Mouse (Mus musculus): ENCODE data around the gene Fam171a2. TPM values are rescaled to one million over a fixed set of nuclear protein-coding genes. Genes with fewer than 3 reads are reported as not detected.
A peak's percentile ranks its signal among the peaks of the same experiment; 100 is the strongest.

Fam171a2 gene
- total RNA-seq, 2 experiments from 2014 or later = 4.3 to 5.2 TPM

DNA sequence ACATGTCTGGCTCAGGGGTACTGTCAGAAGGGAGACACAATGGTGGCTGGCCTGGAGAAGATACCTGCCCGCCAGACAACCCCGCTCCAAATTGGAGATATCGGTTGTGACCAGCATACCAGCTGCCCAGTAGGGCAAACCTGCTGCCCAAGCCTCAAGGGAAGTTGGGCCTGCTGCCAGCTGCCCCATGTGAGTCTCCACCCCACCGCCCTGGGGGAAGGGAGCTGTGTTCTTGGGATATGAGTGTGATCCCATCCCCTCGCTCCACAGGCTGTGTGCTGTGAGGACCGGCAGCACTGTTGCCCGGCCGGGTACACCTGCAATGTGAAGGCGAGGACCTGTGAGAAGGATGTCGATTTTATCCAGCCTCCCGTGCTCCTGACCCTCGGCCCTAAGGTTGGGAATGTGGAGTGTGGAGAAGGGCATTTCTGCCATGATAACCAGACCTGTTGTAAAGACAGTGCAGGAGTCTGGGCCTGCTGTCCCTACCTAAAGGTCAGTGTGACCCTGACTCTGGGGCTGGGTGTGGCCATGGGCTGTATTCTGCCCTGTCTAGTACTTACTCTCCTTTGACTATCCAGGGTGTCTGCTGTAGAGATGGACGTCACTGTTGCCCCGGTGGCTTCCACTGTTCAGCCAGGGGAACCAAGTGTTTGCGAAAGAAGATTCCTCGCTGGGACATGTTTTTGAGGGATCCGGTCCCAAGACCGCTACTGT, 11.6 kb downstream of the Fam171a2 start:
- intact Hi-C loops (cut with DNase I) = no loop called here

DNA sequence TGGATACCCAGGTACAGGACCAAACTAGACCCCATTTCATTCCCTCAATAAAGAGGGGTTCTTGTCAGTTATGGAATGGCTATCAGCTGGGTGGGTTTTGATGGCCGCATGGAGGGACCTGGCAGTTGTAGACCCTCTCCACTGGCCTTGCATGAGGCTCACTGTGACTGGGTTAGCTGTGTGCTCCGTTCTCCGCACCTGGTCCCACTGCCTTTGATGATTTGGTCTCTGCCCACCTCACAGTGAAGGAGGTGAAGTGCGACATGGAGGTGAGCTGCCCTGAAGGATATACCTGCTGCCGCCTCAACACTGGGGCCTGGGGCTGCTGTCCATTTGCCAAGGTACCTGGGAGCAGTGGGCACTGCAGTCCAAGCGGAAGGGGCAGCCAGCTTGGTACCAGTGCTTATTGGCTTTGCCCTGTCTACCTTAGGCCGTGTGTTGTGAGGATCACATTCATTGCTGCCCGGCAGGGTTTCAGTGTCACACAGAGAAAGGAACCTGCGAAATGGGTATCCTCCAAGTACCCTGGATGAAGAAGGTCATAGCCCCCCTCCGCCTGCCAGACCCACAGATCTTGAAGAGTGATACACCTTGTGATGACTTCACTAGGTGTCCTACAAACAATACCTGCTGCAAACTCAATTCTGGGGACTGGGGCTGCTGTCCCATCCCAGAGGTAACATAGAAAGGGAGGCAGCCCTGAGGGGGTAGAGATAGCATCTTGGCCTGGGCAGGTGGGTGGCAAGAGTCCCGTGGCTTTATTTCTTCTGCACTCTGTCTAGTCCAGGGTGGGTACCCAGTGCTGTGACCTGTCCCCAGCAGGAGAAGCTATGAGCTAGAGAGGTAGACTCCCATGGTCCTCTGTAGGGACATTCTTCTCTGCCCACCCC, 12.4 kb downstream of the Fam171a2 start:
- no peak for DNase-seq
- intact Hi-C loops (cut with DNase I) = loop anchor here (5.0 kb wide), 1 partner anchor 218 kb away; no protein-coding TSS in a partner anchor

More for the DNA sequence above, 11.6 kb downstream of the Fam171a2 start:
- no peak for DNase-seq

DNA sequence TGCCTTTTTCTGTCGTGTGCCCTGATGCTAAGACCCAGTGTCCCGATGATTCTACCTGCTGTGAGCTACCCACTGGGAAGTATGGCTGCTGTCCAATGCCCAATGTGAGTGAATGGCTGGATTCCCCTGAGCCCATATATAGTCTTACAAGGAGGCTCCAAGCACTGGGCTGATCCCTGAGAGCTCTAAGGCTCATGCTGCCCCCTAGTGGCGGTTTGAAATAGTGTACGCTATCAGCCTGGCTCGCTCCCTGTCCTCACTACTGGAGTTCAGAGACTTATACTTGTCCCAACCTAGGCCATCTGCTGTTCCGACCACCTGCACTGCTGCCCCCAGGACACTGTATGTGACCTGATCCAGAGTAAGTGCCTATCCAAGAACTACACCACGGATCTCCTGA, 13.1 kb downstream of the Fam171a2 start:
- peak; percentile 87 to 89 for DNase-seq
- intact Hi-C loops (cut with DNase I) = loop anchor here (5.0 kb wide), 1 partner anchor 217 kb away; no protein-coding TSS in a partner anchor

DNA sequence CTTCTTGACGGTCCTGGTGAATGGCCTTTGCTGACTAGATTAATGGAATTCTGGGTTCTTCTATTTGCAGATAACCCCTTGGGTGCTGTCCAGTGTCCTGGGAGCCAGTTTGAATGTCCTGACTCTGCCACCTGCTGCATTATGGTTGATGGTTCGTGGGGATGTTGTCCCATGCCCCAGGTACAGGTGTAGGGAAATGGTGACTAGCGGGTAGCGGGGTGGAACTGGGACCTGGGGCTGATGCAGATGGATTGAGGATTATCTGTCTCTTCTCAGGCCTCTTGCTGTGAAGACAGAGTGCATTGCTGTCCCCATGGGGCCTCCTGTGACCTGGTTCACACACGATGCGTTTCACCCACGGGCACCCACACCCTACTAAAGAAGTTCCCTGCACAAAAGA, 13.6 kb downstream of the Fam171a2 start:
- DNase-seq = no peak
- intact Hi-C loops (cut with DNase I) = loop anchor here (5.0 kb wide), 1 partner anchor 217 kb away; no protein-coding TSS in a partner anchor

DNA sequence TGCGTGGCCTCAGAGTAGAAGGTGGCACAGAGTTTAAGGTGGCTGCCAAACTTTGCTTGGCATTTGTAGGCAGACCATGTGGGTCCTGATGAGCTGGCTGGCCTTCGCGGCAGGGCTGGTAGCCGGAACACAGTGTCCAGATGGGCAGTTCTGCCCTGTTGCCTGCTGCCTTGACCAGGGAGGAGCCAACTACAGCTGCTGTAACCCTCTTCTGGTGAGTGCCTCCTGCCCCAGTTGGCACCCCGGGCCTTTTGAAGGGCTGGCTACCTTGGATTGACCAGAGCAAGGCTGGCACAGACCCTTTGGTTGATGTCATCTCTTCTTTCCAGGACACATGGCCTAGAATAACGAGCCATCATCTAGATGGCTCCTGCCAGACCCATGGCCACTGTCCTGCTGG, 14.6 kb downstream of the Fam171a2 start:
- peak in 1 of 2 experiments; percentile 70 for DNase-seq
- intact Hi-C loops (cut with DNase I) = loop anchor here (5.0 kb wide), 1 partner anchor 216 kb away; no protein-coding TSS in a partner anchor

DNA sequence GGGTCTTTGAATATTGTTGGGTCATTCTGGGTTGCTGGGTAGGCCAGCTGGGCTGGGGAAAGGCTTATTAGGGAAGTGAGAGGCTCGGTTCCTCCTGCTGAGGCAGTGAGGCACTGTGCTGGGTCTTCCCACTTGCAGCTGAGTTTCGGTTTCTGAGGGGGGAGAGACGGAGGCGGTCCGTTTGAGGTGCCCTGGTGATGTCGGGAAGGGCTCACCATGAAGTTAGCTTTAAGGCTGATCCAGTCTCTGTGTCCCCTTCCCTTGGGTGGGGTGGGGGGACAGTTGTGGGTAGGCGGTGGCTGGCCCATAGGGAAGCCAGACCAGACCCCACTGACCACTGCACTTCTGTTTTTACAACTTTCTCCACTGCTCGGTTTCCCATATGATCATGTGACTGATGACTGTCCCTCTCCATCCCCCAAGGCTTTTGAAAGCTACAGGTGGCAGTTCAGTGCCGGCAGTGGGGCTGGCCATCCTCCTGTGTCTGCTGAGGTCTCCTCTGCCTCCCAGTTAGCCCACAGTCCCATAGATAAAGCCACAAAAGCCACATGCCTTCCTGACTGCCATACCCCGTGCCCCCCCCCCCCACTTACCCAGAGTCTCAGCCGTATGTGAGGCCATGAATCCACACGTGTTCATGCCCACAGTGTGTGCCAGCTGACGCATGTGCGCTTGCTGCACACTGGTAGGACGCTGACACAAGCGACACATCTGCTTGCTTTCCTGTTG, 15.2 kb downstream of the Fam171a2 start:
- peak in 1 of 2 experiments; percentile 54 for DNase-seq

DNA sequence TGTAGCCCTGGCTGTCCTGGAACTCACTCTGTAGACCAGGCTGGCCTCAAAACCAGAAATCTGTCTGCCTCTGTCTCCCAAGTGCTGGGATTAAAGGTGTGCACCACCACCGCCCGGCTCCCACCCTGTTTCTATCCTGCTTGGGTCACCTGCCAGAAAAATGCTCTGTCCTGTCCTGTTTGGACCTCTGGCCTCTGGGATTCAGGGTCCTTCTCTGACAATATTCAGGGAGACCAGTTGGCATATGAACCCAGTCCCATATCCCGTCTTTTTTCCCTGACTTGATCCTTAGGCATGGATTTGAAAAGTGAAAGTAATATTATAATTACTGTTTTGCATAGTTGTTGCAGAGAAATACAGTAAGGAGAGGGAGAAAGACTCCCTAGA, 15.8 kb downstream of the Fam171a2 start:
- DNase-seq = no peak
- intact Hi-C loops (cut with DNase I) = loop anchor here (2.0 to 5.0 kb wide), 2 partner anchors 123 to 214 kb away; no protein-coding TSS in a partner anchor

More for the DNA sequence above, 15.2 kb downstream of the Fam171a2 start:
- intact Hi-C loops (cut with DNase I) = loop anchor here (5.0 kb wide), 1 partner anchor 215 kb away; no protein-coding TSS in a partner anchor

DNA sequence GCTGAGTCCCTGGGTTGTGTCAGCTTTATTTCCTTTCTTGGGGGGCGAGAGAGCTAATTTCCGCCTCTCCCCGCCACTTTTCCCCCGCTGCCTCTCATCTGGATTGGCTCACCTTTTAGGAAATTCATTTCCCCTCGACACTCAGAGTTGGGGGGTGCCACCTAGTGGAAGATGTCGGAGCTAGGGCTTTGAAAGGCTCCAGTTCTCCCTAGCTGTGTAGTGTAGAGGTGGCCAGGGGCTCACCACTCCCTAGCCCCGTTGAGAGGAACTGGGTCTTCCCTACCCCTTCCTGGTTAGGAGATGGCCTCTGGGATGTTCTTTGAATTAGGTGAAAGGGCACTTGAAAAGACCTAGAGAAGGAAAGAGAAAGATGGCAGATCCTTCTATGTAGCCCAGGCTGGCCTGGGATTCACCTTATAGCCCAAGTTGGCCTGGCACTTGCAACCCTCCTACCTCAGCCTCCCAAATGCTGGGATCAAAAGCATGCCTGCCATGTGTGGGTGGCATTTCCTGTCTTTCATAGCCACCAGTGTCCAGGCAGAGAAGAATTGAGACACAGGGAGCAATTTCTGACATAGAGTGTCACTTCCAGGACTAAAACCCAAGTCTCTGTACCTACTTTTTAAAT, 16.4 kb downstream of the Fam171a2 start:
- intact Hi-C loops (cut with DNase I) = loop anchor here (2.0 to 5.0 kb wide), 2 partner anchors 122 to 214 kb away; no protein-coding TSS in a partner anchor
- peak; percentile 84 to 85 for DNase-seq

DNA sequence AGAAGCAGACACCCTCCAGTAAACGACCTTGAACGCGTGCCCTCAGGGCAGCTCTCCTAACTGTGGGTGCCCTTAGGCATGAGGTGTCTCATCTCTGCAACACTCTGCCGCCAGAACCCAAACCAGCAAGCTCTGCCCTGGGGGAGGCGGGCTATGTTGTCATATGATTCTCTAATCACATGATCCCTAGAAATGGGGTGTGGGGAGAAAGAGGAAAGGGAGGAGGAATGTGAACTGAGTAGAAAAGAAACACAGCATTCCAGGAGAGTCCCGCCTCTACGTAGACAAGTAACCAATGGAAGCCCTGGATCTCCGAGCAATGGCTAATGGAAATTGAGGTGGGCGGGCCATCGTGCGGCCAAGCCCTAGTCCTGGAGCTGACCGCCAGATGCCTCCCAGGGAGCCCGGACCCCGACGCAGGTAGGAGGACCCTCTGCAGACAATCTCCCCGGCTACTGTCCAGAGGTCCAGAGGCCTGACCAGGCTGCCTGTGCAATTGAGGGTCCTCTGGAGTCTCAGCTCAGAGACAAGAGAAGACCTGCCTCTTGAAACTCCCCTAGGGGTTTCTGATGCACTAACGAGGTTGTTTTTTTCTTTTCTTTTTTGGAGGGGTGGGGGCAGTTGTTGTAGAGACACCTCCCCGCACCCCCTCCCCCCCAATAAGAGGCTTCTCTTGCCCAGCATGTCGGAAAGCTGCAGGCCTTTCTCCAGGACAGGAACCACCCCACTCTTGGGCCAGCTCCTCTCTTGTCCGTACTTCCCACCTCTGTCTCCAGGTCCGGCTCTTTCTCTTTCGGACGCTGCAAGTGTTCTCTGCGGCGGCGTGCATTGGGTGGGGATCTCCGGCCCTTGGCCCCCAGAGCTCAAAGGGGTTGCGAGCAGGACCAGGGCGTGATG, 17.1 kb downstream of the Fam171a2 start, which contains the start of gene Grn:
Gene Grn (plus strand): TSS at position 195 of the 897 bp plus-strand sequence.
- DNase-seq = peak; percentile 83 to 87
- intact Hi-C loops (cut with DNase I) = loop anchor here (2.0 to 5.0 kb wide), 2 partner anchors 122 to 213 kb away; no protein-coding TSS in a partner anchor

DNA sequence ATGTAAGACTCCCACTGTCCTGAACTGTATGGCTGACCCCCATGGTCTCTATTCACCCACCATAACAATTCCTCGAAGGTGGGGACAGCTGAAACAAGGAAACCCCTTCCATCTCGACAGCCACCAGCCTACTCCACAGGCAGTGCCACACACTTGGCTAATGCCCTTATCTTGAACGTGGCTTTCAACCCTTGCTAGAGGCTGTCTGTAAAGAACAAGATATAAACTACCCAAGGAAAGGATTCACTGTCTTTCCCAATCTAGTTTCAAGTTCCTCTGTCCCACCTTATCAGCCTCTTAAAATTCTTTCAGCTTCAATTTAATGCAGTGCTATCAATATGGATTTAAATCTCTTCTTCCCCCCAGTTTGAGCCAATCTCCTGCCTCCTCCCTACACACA, 17.9 kb downstream of the Fam171a2 start:
- intact Hi-C loops (cut with DNase I) = no loop called here
- DNase-seq = no peak

DNA sequence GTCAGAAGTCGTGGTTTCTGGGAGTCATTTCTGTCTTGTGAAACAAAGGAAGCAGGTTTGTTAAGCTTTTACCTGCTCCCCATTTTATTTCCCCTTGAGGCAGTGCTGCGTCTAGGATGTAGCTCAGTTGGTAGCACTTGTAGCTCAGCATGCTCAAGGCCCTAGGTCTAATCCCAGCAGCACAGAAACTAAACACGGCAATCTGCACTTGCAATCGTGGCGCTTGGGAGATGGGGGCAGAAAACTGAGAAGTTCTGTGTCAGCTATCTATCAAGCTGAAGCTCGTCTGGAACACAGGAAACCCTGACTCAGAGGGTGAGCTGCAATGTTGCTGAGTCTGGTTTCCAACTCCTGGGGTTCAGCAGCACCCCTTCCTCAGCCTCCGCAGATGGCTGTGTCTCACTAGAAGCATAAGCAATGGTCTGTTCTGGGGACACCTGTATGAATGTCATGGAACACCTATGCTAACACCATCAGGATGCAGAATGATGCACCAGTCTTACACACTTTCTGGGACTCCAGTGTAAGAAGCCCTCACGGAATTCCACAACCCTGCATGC, 18.4 kb downstream of the Fam171a2 start:
- no peak for DNase-seq
- intact Hi-C loops (cut with DNase I) = loop anchor here (1.0 kb wide), 1 partner anchor 16 kb away; no protein-coding TSS in a partner anchor

DNA sequence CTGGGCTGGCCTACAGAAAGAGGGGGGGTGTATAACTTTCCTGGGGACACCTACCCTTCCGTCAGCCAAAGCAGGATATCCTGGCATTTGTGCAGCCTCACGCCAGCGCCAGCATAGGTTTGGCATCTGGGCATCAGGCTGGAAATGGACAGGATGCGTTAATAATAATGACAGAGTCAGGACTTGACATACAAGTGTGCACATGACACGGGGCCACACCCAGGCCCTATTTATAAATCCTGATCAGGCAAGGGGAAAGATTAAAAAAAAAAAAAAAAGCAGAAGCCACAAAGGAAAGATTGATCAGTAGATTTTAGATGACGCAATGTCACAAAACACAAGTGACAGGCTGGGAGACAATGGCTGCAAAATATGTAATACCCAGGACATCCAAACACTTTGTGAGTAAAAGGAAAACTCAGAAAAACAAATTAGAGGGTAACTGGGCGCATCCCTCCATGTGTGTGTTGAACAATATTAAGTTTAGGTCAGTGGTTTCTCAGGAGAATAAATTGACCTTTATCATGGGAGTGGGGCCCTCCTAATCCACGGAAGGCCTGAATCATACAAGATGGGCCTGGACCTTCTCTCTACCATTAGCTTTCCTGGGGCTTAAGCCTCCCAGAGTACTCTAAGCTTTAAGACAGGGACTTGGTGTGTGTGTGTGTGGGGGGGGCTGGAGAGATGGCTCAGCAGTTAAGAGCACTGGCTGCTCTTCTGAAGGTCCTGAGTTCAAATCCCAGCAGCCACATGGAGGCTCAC, 21.7 kb downstream of the Fam171a2 start:
- intact Hi-C loops (cut with DNase I) = no loop called here
- DNase-seq = no peak

DNA sequence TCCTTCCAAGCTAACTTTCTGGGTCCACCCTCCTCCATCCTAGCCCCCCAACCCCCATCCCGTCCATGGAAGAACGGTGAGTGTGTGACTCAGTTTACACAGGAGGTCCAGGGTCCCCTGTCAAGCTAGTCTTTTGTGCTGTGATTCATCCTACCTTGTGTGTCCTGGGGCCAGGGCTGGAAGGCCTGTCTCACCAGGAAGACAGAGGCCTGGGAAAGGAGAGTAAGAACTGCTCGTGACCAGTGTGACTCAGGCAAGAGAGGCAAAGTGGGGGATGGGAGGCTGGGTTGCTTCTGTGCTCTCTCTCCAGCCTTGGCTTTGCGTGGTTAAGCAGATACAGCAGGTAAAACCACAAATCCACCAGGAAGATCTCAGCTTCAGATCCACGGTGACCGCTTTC, 22.8 kb downstream of the Fam171a2 start:
- intact Hi-C loops (cut with DNase I) = no loop called here
- no peak for DNase-seq

DNA sequence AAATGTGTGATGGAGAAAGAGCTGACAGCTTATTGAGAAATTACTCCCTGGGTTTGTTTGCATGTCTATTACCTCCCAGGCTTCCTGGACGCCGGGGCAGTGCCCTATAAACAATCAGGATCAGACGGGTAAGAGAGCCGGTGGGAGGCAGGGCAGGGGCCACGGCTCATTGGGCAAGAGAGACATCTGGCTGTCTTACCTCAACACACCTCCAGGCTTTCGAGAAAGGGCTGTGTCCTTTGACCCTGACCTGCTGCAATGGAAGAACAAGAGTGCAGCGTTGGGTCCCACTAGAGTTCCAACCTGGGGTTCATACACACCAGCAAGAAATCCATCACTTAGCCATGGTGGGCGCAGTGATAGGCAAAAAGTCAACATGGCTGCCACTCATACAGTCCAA, 25.9 kb downstream of the Fam171a2 start:
- DNase-seq = no peak
- intact Hi-C loops (cut with DNase I) = no loop called here

DNA sequence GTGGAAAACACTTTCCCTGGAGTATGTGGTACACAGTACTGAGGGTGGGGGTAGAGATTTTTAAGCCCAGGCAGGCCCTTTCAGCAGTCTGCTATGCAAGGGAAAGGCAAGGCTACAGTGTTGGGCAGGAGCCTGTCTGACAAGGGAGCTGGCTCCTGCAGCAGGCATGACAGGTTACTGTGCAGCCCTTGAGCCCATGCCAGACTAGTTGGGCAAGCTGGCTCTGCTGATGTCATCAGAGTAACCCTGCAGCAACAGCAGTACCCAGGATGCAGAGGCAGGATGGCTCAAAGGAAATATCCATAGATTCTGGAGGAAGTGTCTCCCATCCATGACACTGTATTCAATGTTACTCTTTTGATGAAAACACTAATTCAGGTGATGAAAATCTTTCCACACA, 28.6 kb downstream of the Fam171a2 start:
- intact Hi-C loops (cut with DNase I) = no loop called here
- no peak for DNase-seq

DNA sequence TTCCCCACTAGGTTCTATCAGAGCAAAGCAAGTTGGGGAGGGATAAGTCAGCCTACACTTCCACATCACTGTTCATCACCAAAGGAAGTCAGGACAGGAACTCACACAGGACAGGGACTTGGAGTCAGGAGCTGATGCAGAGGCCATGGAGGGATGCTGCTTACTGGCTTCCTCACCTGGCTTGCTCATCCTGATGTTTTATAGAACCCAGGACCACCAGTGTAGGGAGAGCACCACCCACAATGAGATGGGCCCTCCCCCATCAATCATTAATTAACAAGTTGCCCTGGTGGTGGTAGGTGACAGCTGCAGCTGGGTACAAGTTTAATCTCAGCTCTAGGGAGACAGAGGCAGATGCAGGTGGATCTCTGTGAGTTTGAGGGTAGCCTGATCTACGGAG, 30.3 kb downstream of the Fam171a2 start:
- no peak for DNase-seq
- intact Hi-C loops (cut with DNase I) = no loop called here

DNA sequence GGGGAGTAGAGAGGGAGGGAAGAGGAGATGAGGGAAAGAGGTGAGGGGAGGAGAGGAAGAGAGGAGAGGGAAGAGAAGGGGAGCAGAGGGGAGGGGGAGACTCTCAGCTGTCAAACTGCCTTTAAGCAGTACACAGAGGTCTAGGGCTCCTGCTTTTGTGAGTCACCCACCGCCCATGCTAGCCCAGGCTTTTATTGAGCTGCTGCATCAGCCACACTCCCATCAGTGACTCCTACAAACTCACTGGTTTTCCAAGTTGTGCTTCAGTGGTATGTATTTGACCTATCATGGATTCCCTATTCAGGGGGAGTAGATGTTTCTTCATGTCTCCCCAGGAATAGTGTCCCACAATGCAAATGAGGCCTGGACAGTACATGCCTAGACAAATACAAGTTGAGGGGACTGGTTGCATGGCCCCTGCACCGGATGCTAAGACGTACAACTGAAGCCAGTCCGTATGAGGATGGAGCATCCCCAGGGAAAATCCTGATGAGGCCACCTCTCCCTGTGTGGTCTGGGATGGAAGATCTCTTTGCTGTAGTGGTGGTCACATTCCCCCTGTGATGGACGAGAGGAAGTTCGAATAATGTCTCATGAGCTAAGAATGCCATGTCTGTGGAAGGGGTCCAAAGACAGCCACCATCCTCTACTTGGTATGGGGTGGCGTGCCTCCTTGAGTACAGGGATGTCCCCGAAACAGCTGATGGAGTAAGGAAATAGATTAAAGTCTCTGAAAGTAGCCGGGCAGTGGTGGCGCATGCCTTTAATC, 32.3 kb downstream of the Fam171a2 start:
- DNase-seq = no peak
- intact Hi-C loops (cut with DNase I) = no loop called here

All from heart, postnatal 36 days (tissue).